Mouse (Mus musculus) limb, embryonic 13.5 days (tissue): ENCODE results near the gene E030018B13Rik. TPM values are rescaled to one million over a fixed set of nuclear protein-coding genes. Genes with fewer than 3 reads are reported as not detected.

ENCODE experiments used
- ATAC-seq: fragments of 200-750 bp; cut with Nextera tagmentation; 2 replicates; pipeline ENCODE4 v1.8.0; 2017; ENCODE audit warnings: low read depth, moderate number of reproducible peaks, moderate TSS enrichment; ENCODE audit not compliant: low FRiP score
- H3K27ac ChIP-seq: fragments of 300-500 bp; sonication (generic); 2 replicates; pipeline ENCODE4 v1.5.1; 2015; ENCODE audit warnings: inconsistent platforms, mild to moderate bottlenecking, moderate library complexity
- H3K27me3 ChIP-seq: fragments of 300-500 bp; sonication (generic); 2 replicates; pipeline ENCODE4 v1.6.1; 2015; ENCODE audit warnings: mild to moderate bottlenecking, inconsistent platforms
- H3K36me3 ChIP-seq: fragments of 300-500 bp; sonication (generic); 2 replicates; pipeline ENCODE4 v1.6.1; 2015; ENCODE audit warnings: inconsistent platforms, mild to moderate bottlenecking, moderate library complexity
- H3K4me1 ChIP-seq: fragments of 300-500 bp; sonication (generic); 2 replicates; pipeline ENCODE4 v1.6.1; 2015; ENCODE audit warnings: inconsistent platforms
- H3K4me2 ChIP-seq: fragments of 300-500 bp; sonication (generic); replicated peaks from 2 replicates; pipeline ENCODE4 v1.6.1; 2015; ENCODE audit warnings: inconsistent platforms, mild to moderate bottlenecking, moderate library complexity
- H3K4me3 ChIP-seq: fragments of 300-500 bp; sonication (generic); 2 replicates; pipeline ENCODE4 v1.5.1; 2015; ENCODE audit warnings: moderate library complexity, mild to moderate bottlenecking, inconsistent platforms
- H3K9ac ChIP-seq: fragments of 300-500 bp; sonication (generic); 2 replicates; pipeline ENCODE4 v1.6.1; 2015; ENCODE audit warnings: mild to moderate bottlenecking, inconsistent platforms
- H3K9me3 ChIP-seq: fragments of 300-500 bp; sonication (generic); 2 replicates; pipeline ENCODE4 v1.6.1; 2016; ENCODE audit warnings: inconsistent platforms
- WGBS: fragments of 180-500 bp; shearing (Covaris S2); methylation state at CpG from one replicate; pipeline ENCODE4 v1.1.7; 2015; 5-methylcytosine and 5-hydroxymethylcytosine counted together
- polyA plus RNA-seq: library from polyadenylated mRNA; unstranded; fragments of >200 nt; fragmentation: Nextera tagmentation; extraction: Ambion mirVana; gene quantifications from 2 replicates; pipeline ENCODE4 v1.2.1, GENCODE M21; 2015

Gene E030018B13Rik
- polyA plus RNA-seq, 1 experiment from 2014 or later: 0.14 TPM

DNA sequence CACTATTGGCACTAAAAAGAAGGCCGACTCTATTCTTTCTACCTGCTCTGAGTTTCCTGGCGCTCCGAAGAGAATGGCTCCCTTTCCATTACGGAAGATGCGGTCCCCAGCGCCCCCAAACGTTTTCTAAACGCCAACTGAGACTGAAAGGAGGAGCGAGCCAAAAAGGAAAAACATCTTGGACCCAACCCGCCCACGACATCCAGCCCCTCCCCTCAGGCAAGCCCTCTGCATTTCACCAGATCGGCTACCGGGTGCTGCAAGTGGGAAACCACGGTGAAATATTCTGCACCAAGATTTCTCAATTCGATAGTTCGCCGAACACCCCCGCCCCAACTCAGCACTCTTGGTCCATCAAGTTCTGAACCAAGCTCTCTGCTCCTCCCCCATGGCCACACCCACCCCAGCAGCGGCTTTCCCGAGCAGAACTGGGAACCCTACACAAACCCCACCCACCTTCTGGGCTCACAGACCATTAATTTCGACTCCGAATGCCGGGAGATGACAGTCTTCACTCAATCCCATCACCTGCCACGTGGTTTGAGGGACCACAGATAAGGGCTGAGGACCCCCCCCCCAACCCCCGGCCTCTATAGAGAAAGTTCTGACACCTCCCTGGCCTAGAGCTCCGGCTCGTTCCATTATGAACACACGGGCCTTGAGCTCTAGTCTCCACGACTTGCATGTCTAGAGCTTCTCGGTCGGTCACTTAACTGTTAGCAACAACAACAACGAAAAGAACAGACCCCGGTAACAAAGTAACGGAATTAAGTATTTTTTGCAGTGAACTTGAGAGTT is 19.7 kb downstream of the E030018B13Rik start:
- peak overlapping the region; percentile 90 for H3K4me2 ChIP-seq
- no peaks in the 10 kb centered on the region for H3K27me3 ChIP-seq
- peak overlapping the region; percentile 87 for H3K9ac ChIP-seq
- H3K4me1 ChIP-seq: peaks cover 22% of the 10 kb centered on the region
- H3K27ac ChIP-seq: 0 out of 2 replicates have a peak overlapping the region, but pooled peaks have one; percentile 85
- H3K4me3 ChIP-seq: peak overlapping the region; percentile 77
- ATAC-seq: no peak
- no peaks in the 10 kb centered on the region for H3K9me3 ChIP-seq
- WGBS: under 1% methylated on average over 34 of the region's 34 CpGs
- no peaks in the 10 kb centered on the region for H3K36me3 ChIP-seq

DNA sequence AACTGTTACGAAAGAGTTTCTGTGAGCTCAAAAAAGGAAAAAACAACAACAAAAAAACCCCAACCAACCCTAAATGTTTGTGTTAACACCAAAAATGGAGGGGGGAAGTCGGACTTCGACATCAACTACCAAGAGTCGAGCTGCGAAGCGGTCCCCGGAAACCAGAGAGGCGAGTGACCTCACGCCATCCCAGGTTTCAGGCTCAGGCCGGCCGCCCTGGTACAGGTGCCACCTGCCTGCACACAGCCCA is 20.3 kb downstream of the E030018B13Rik start:
- under 1% methylated on average over 11 of the region's 11 CpGs for WGBS
- ATAC-seq: no peak
- no peaks in the 10 kb centered on the region for H3K9me3 ChIP-seq
- H3K4me1 ChIP-seq: peaks cover 22% of the 10 kb centered on the region
- H3K27me3 ChIP-seq: no peaks in the 10 kb centered on the region
- peak overlapping the region; percentile 87 for H3K9ac ChIP-seq
- H3K4me3 ChIP-seq: peak overlapping the region; percentile 77
- peak overlapping the region; percentile 90 for H3K4me2 ChIP-seq
- H3K36me3 ChIP-seq: no peaks in the 10 kb centered on the region
- H3K27ac ChIP-seq: peak overlapping the region; percentile 85; the same call in 1 of the 2 replicates

DNA sequence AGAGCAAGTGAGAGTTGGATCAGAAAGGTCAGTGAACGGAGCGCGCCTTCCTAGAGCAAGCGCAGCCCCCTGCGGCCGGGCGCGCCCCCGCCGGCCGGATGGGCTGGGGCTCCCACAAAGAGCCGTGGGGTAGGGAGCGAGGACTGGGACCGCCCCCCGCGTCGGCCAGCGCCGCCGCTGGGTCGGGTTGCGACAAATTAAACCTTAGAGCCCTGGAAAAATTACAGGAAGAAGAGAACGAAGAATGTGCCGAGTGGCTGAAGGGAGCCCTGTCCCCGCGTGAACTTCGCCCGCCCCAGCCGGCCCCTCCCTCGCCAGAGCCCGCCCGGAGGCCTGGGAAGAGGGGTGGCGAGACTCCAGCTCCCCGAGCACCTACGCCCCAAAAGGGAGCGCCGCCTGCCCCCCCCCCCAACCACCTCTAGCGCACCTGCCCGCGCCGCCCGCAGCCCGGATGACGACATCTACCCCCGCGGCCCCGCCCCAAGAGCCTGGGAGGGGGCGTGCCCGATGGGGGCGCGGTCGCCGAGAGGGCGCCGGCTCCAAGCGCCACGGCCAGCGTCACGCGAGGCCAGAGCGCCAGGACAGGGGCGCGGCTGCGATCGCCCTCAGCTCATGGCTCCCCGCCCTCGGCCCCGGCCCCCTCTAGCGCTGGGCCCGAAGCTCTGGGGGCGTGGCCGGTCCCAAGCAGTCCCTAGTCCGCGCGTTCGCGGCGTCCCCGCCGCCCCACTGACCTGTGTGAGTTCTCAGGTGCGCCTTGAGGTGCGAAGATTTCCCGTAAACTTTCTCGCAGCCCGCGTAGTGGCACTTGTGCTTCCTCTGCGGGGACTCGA is 20.8 kb downstream of the E030018B13Rik start:
- Histone ChIP-seq H3K4me1 (peaks cover 22% of the 10 kb centered on the region), H3K27ac (peak overlapping the region; percentile 85), H3K9me3 (no peaks in the 10 kb centered on the region), H3K9ac (peak overlapping the region; percentile 87), H3K27me3 (no peaks in the 10 kb centered on the region), H3K4me3 (peak overlapping the region; percentile 77), H3K36me3 (no peaks in the 10 kb centered on the region), H3K4me2 (peak overlapping the region; percentile 90)
- peak; percentile 2; the same call in 1 of the 2 replicates for ATAC-seq
- WGBS: under 1% methylated on average over 69 of the region's 88 CpGs

DNA sequence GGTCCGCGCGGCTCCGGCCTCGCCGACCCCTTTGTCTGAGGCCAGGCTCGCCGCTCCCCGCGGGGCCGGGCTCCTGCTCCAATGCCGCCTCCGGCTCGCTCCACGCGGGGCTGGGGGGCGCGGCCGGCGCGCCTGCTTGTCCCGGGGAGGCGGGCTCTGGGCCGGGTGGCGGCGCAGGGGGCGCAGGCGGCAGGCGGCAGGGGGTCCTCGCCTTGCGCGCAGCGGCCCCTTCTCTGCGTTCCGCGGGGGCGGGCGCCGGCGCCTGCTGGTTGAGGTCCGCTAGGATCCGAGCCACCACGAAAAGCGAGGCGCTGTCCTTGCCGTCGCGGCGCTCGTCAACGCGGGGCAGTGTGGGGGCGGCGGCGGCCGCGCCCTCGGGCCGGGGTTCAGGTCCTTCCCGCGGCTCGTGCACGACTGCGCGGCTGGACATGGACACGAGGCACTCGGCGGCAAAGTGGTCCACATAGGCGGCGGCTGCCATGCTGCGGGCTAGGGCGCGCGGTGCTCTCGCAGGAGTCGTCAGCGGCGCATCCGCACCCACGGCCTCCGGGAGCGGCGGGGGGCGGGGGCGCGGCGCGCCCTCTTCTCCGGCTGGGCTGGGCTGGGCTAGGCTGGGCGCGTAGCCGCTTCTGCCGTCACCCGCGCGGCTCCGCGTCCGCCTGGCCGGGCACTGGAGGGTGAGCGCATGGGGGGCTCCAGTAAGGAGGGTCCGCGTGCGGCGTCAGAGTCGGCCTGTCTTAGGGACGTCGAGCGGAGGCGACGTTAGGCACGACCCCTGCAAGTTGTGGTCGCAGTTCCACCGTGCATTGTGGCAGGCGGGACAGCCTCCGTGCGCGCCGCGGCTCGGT is 21.6 kb downstream of the E030018B13Rik start:
- Histone ChIP-seq H3K4me3 (peak overlapping the region; percentile 77), H3K27me3 (no peaks in the 10 kb centered on the region), H3K9ac (peak overlapping the region; percentile 87), H3K4me1 (peaks cover 22% of the 10 kb centered on the region), H3K9me3 (no peaks in the 10 kb centered on the region), H3K4me2 (peak overlapping the region; percentile 90), H3K36me3 (no peaks in the 10 kb centered on the region), H3K27ac (peak overlapping the region; percentile 85)
- under 1% methylated on average over 88 of the region's 121 CpGs for WGBS
- peak; percentile 58 for ATAC-seq

DNA sequence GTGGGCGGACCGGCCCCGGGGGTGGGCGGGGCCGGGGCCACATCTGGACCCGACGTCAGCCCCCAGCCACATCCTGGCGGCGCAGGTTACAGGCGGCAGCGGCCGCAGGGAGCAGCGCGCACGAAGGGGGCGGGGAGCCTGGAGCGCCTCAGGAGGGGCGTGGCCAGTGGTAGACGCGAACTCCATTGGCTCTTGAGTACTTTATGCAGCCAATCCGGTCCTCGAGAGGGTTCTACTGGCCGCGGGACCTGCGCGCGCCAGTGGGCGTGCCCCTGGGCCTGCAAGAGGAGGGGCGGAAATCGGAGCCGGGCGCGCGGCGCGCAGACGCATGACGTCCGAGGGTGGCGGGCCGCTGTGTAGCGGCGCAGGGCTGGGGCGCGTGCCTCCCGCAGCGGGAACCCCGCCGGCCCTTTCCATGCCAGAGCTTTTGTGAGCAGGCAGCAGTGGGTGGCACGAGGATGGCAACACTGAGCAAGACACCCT is 22.3 kb downstream of the E030018B13Rik start, which contains the start of gene Klf13:
Gene Klf13 (minus strand): TSS at position 2 of the 483 bp plus-strand sequence.
- Histone ChIP-seq H3K27me3 (no peaks in the 10 kb centered on the region), H3K9me3 (no peaks in the 10 kb centered on the region), H3K9ac (peak within 1 kb of the TSS; percentile 87), H3K4me1 (peaks cover 22% of the 10 kb centered on the region), H3K4me3 (peak within 1 kb of the TSS; percentile 77), H3K36me3 (no peaks in the 10 kb centered on the region), H3K4me2 (peak within 1 kb of the TSS; percentile 90), H3K27ac (peak within 1 kb of the TSS; percentile 95)
- peak; percentile 94 for ATAC-seq
- WGBS: under 1% methylated on average over 47 of the region's 50 CpGs

DNA sequence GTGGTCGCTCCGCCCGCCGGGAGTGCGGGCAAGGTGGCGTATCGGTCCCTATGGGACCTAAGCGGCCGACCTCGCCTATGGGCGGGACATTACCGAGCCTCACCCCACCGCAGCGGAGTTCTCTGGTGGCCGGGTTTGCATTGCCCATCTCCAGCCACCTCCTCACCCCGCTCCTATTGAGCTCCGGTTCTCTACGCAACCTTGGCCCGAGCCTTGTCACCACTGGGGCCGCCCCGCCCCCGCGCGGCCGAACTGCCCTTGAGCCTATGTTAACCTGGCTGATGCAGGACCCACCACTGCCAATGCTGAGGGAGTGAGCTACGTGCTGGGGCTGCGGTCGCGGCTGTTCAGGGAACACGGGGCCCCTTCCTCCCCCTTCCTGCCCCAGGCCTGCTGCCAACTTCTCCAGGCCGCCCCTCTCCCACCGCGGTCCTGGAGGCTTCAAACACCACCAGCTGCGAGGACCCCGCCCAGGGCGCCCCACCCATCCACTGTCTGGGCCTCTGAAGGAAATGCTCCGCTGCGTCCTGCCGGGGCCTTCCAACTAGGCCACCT is 22.8 kb downstream of the E030018B13Rik start:
- Histone ChIP-seq H3K9ac (peak overlapping the region; percentile 77), H3K4me2 (peak overlapping the region; percentile 90)

DNA sequence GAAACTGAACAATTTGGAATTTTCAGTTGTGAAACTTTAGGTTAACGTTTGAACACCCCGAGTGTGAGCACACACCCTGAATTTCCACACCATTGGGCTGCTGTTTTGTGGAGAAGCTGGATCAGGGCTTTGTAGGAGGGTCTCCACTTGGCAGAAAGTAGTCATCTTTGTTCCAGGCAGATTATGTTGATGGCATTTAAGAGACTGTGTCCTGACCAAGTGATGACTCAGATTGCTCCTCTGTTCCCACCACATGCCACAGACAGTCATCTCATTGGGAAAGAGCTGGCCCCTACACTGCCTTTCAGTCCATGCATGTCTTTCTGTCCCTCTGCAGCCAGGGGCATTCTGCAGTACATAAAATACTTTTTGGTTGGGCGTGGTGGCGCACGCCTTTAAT is 23.7 kb downstream of the E030018B13Rik start:
- peak overlapping the region; percentile 90; the same call in 1 of the 2 replicates for H3K4me2 ChIP-seq
- H3K9ac ChIP-seq: no peak overlapping the region
- H3K4me3 ChIP-seq: no peak overlapping the region
- no peaks in the 10 kb centered on the region for H3K27me3 ChIP-seq
- no peaks in the 10 kb centered on the region for H3K36me3 ChIP-seq
- ATAC-seq: no peak
- no peaks in the 10 kb centered on the region for H3K9me3 ChIP-seq
- H3K4me1 ChIP-seq: peaks cover 12% of the 10 kb centered on the region
- H3K27ac ChIP-seq: peak overlapping the region; percentile 95; the same call in 1 of the 2 replicates
- 94% methylated on average over 5 of the region's 5 CpGs for WGBS

More for the DNA sequence above, 22.8 kb downstream of the E030018B13Rik start:
- Histone ChIP-seq H3K4me3 (peak overlapping the region; percentile 77), H3K9me3 (no peaks in the 10 kb centered on the region), H3K4me1 (peaks cover 21% of the 10 kb centered on the region), H3K27me3 (no peaks in the 10 kb centered on the region), H3K27ac (peak overlapping the region; percentile 95), H3K36me3 (no peaks in the 10 kb centered on the region)
- peak; percentile 42 for ATAC-seq
- under 1% methylated on average over 38 of the region's 39 CpGs for WGBS

DNA sequence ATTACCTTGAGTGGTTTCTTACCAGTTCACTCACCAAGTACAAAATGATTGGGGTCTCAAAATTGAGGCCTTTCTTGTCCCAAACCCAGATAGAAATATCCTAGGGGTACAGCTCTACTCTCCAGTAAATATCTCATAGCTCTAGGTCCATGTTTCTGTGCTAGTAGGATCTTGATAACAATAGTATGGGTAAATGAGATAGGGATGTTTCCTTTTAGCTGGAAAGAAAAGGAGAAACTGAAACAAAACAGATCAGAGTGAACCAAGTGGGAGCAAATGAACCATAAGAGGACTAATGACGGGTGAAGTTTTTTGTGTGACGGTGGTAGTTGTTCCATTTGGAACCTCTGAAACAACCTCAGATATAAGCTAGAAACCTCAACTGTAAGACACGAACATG is 24.4 kb downstream of the E030018B13Rik start:
- no peak for ATAC-seq
- H3K9me3 ChIP-seq: no peaks in the 10 kb centered on the region
- H3K4me3 ChIP-seq: no peak overlapping the region
- 87% methylated on average over 3 of the region's 3 CpGs for WGBS
- H3K27ac ChIP-seq: no peak overlapping the region
- H3K4me2 ChIP-seq: no peak overlapping the region
- H3K27me3 ChIP-seq: no peaks in the 10 kb centered on the region
- no peaks in the 10 kb centered on the region for H3K36me3 ChIP-seq
- H3K4me1 ChIP-seq: peaks cover 5% of the 10 kb centered on the region
- no peak overlapping the region for H3K9ac ChIP-seq

DNA sequence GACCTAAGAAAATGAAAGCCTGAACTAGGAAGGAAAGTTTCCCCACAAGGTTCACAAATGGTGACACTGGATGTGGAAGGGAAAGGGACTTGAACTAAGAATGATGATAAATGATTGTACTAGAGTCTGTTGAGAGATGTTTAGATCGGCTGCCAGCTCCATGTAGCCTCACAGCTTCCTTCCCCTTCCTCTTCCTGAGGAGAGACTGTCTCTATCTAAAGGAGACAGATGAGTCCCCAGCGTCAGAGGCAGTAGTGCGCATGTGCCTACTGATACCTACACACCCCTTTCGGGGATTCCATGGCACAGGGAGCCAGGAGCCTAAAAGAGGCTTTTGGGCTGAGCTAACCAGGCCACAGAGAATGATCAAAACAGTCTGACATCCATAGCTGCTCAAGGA is 24.8 kb downstream of the E030018B13Rik start:
- Histone ChIP-seq H3K27me3 (no peaks in the 10 kb centered on the region), H3K9ac (no peak overlapping the region), H3K4me3 (no peak overlapping the region), H3K4me1 (peaks cover 5% of the 10 kb centered on the region), H3K36me3 (no peaks in the 10 kb centered on the region), H3K27ac (no peak overlapping the region), H3K4me2 (no peak overlapping the region), H3K9me3 (no peaks in the 10 kb centered on the region)
- WGBS: 83% methylated on average over 4 of the region's 4 CpGs
- no peak for ATAC-seq

DNA sequence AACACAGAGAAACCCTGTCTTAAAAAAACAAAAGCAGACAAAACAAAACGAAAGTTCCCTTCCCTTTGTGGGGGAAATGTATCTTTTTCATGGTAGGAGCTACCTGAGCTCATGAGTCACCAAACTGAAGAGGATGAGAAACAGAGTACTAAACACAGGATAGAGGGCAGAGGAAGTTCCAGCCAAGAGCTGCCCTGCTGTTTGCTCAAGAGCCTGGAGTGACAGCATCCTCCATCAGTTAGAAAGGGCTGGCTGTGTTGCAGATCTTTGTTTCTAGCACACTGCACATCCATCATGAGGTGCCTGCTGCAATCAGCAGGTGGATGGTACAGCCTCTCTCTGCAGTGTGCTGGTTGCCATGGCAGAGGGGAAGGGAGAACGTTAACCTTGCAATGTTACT is 27.3 kb downstream of the E030018B13Rik start:
- H3K9me3 ChIP-seq: no peaks in the 10 kb centered on the region
- H3K9ac ChIP-seq: no peak overlapping the region
- H3K4me3 ChIP-seq: no peak overlapping the region
- 66% methylated on average over 2 of the region's 2 CpGs for WGBS
- no peaks in the 10 kb centered on the region for H3K36me3 ChIP-seq
- H3K4me1 ChIP-seq: peaks cover 5% of the 10 kb centered on the region
- ATAC-seq: no peak
- no peak overlapping the region for H3K4me2 ChIP-seq
- no peak overlapping the region for H3K27ac ChIP-seq
- H3K27me3 ChIP-seq: no peaks in the 10 kb centered on the region
